Mouse (Mus musculus): ENCODE data around the gene Gpx6.

The Gpx6 gene

DNA sequence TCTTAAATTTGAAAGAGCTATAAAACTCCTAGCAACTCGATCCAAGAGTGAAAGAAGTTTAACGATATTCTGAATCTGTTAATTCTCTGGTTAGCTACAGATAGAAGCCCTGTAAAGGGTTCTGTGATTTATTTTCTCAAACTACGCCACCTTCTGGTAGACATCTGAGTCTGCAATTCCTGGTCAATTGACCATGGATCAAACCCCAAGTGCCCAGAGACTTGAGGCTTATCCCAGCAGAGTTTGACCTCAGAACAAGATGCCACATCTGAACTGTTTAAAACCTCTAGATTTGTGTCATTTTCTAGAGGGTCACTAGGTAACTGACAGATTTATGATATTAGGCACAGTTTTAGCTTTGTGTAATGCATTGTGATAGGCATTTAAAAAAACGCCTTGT lies 14.3 kb downstream of the Gpx6 start:
- DNase-seq = no peak

DNA sequence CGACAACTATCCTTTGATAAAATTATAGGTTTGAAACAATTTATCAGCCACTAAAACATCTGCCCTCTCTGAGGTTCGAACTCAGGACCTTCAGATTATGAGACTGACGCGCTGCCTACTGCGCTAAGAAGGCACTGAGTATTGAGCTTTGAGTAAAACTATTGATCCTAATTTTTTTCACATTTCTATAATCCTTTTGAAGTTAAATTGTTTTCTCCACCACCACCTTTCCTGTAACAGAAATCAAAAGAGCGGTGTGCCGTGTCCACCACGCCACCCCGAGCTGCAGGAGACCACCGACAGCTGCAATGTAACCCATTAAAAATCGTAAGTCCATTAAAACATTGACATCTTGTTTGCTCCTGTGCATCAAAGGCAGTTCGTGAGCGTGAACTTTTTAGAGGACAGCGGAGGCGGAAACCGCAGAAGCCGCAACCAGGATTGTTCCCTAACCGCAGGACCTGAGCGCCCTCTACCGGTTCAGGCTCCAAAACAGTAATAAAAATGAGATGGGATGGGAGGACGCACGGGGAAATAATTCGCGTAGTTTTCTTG lies 14.8 kb downstream of the Gpx6 start:
- peak; percentile 43 for DNase-seq

DNA sequence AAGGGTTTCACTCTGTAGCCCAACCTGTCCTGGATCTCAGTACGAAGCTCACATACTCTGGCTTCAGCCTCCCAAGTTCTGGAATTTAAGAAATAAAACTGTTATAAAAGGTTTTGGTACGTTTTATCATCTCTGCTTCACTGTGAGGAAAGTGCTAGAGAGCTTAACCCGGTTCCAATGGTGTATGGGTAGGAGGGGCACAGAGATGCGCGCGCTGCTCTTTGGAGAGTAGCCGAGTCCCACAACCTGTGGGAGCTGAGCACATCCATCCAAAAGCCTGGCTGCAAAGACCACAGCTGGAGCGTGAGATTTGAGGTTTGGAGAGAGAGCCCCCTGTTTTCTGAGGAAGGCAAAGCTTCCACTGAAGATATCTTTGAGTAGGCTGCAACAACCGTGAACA lies 15.5 kb downstream of the Gpx6 start:
- no peak for DNase-seq

DNA sequence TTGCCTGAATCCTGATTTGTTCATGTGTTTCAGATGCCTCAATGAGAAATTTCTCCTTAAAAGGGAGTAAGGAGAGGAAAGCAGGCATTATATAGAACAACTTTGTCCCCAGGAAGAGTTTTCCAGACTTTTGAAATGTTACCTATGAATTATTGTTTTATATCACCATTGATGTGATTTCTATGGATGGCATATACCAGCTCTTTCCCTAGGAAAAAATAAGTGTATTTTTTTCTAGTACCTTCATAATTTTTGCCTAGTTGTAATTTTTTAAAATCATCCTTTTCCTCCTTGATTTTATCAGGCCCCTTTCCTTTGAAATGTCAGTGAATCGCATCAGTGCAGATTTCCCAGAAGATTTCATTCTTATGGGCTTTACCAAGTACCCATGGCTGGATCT lies 34.7 kb downstream of the Gpx6 start, which contains the start of gene Olfr1367:
Gene Olfr1367, plus strand, starts transcription at position 301 of the 400 bp plus-strand sequence.
- DNase-seq = no peak

DNA sequence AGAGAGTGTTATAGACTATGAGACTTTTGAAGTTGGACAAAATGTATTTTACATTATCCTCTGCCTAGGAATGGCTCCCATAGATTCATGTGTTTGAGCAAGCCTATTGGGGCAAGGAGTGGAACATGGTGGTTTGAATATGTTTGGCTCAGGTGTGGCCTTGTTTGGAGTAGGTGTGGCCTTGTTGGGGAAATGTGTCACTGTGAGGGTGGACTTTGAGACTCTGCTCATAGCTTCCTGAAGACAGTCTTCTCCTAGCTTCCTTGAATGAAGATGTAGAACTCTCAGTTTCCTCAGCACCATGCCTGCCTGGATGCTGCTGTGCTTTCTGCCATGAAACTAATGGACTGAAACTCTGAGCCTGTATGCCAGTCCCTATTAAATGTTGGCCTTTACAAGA lies 38.7 kb downstream of the Gpx6 start:
- no peak for DNase-seq

DNA sequence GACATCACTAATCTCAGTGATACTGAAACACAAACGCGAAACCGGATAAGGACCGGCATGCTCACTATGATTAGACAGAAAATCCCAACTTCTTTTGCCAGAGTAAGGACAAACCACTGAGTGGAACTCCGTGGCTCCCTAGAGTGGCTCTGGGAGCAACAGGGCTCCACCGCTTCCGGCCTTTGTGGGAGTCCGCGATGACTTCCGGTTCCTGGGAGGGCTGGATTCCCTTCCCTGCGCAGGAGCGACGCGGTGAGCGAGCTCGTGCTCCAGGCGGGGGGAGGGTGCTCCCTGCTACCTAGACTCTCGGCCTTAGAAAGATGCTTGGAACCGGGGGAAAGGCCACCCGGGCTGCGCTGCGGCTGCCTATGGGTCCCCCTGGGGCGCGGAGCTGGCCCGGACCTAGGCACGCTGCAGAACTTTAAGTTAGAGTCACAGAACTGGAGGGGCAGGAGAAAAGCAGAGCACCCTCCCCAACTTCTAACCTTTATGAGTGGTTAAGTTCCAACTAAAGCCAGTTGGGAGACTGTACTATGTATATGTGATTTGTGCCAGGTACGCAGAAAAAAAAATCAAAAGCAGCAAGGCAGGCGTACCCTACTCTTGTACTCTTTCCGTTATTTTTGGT lies 50.8 kb downstream of the Gpx6 start, which contains the start of gene Zscan12:
Gene Zscan12, plus strand, starts transcription at position 200 of the 628 bp plus-strand sequence.
- peak; percentile 93 for DNase-seq

DNA sequence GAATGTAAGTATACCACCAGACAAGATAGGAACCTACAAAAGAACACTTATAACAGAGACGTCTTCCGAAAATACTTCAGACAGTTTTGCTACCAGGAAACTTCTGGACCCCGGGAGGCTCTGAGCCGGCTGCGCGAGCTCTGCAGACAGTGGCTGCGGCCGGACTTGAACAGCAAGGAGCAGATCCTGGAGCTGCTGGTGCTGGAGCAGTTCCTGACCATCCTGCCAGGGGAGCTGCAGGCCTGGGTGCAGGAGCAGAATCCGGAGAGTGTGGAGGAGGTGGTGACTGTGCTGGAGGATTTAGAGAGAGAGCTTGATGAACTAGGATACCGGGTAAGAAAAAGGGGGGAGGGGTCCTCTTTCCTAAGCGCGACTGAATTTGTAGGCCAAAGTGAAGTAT lies 51.8 kb downstream of the Gpx6 start:
- DNase-seq = no peak

DNA sequence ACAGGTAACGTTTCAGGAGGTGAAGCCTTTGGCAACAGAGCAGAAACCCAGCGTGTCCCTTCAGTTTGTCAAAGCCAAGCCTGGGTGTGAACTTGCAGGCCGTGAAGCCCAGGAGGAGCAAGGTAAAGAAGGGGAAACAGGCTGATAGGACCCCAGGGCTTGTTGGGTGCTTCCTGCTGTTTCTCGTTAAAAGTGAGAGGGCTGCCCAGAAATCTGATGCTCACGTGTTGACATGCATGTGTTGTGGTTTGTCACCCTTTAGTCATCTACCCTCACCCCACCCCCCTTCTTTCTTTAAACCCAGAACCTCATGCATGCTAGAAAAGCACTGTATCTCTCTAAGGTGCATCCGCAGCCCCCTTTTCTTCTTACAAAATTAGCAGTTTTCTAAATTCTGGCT lies 54.7 kb downstream of the Gpx6 start:
- no peak for DNase-seq

All from kidney, adult 11 months (tissue).